Mouse (Mus musculus) liver, embryonic 16.5 days (tissue): ENCODE measurements around the gene Nkx2-3. TPM values are rescaled to one million over a fixed set of nuclear protein-coding genes. Genes with fewer than 3 reads are reported as not detected.

Experiments used
- ATAC-seq: fragments of 200-750 bp; cut with Nextera tagmentation; 2 replicates; pipeline ENCODE4 v1.8.0; 2017; ENCODE audit warnings: low read depth, mild to moderate bottlenecking, moderate number of reproducible peaks, moderate library complexity
- H3K27ac ChIP-seq: fragments of 300-500 bp; sonication (generic); 2 replicates; pipeline ENCODE4 v1.5.1; 2014; ENCODE audit warnings: mild to moderate bottlenecking, low read length
- H3K27me3 ChIP-seq: fragments of 300-500 bp; sonication (generic); 2 replicates; pipeline ENCODE4 v1.6.1; 2014; ENCODE audit warnings: low read depth, low read length, mixed read lengths; ENCODE audit not compliant: control insufficient read depth, insufficient read depth
- H3K36me3 ChIP-seq: fragments of 300-500 bp; sonication (generic); 2 replicates; pipeline ENCODE4 v1.6.1; 2014; ENCODE audit warnings: mild to moderate bottlenecking; ENCODE audit not compliant: control insufficient read depth, insufficient read depth
- H3K4me1 ChIP-seq: fragments of 300-500 bp; sonication (generic); 2 replicates; pipeline ENCODE4 v1.6.1; 2014; ENCODE audit warnings: low read depth, low read length, mixed read lengths; ENCODE audit not compliant: control insufficient read depth
- H3K4me2 ChIP-seq: fragments of 300-500 bp; sonication (generic); 2 replicates; pipeline ENCODE4 v1.6.1; 2014; ENCODE audit warnings: low read depth, low read length, mixed read lengths
- H3K4me3 ChIP-seq: fragments of 300-500 bp; sonication (generic); 2 replicates; pipeline ENCODE4 v1.5.1; 2014; ENCODE audit warnings: low read depth, mild to moderate bottlenecking, low read length
- H3K9ac ChIP-seq: fragments of 300-500 bp; sonication (generic); 2 replicates; pipeline ENCODE4 v1.6.1; 2014; ENCODE audit warnings: low read depth, low read length
- H3K9me3 ChIP-seq: fragments of 300-500 bp; sonication (generic); replicated peaks from 2 replicates; pipeline ENCODE4 v1.6.1; 2016; ENCODE audit warnings: low read length; ENCODE audit not compliant: control insufficient read depth
- WGBS: fragments of 180-500 bp; shearing (Covaris S2); extraction: QIAGEN DNeasy Blood & Tissue Kit; methylation state at CpG from one replicate; pipeline ENCODE4 v1.1.7; 2014; ENCODE audit not compliant: insufficient replicate concordance; 5-methylcytosine and 5-hydroxymethylcytosine counted together
- polyA plus RNA-seq: library from polyadenylated mRNA; unstranded; fragments of >200 nt; fragmentation: Nextera tagmentation; extraction: Ambion mirVana; gene quantifications from 2 replicates; pipeline ENCODE4 v1.2.1, GENCODE M21; 2015

Gene Nkx2-3
- polyA plus RNA-seq, 1 experiment from 2014 or later, result 0.32 TPM

DNA sequence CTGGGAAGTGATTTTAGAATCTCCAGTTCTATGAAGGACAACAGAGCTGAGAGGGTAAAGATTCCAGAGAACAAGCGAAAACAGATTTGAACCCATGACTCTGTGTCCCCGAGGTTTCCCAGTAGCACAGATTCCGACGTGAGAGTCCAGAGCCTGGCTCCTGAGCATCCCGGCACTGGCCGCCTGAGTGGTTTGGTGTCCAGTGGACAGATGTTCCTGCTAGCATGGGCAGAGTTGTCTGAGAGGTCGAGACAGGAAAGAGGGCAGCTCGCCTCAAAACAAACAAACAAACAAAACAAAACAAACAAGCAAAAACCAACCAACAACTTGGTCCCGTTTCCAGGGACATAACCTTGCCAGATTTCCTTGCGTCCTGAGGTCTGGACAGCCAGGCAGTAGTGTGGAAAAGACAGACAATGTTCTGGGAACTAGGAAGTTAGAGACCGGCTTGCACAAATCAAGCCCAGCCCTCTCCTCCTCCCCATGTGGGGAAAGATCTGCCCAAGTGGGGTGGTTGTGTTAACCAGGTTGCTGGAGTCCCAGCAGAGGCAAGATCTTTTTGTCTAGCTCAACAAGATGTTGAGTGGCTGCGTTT, 10.0 kb upstream of the Nkx2-3 start:
- no peaks in the 10 kb centered on the region for H3K9me3 ChIP-seq
- H3K27me3 ChIP-seq, result peaks cover 94% of the 10 kb centered on the region
- no peak overlapping the region for H3K4me2 ChIP-seq
- no peak overlapping the region for H3K27ac ChIP-seq
- no peak for ATAC-seq
- 29% methylated on average over 12 of the region's 12 CpGs for WGBS
- H3K4me1 ChIP-seq, result no peaks in the 10 kb centered on the region
- H3K36me3 ChIP-seq, result no peaks in the 10 kb centered on the region
- H3K4me3 ChIP-seq, result no peak overlapping the region
- H3K9ac ChIP-seq, result no peak overlapping the region

DNA sequence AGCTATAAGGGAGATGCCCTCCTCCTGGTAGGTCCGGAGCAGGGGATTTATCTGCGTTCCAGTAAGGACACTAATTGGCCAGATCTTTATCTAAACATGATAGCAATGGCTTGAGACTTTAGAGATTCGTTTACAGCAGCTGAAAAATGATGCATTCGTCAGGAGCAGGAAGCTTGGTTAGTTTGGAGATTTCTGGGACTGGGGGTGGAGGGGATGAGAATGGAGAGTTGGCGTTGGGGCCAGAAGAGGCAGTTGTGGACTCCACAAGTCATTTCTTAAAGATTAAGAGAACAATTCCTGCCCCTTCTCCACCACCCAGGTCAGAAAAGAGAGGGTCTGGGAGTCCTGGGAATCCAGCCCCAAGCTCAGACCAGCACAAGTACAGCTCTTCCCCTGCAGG, 8.6 kb upstream of the Nkx2-3 start:
- no peaks in the 10 kb centered on the region for H3K36me3 ChIP-seq
- no peak overlapping the region for H3K27ac ChIP-seq
- no peak overlapping the region for H3K4me3 ChIP-seq
- no peak overlapping the region for H3K9ac ChIP-seq
- H3K9me3 ChIP-seq, result no peaks in the 10 kb centered on the region
- H3K4me1 ChIP-seq, result no peaks in the 10 kb centered on the region
- ATAC-seq, result no peak
- H3K4me2 ChIP-seq, result no peak overlapping the region
- H3K27me3 ChIP-seq, result peaks cover 99% of the 10 kb centered on the region
- 31% methylated on average over 5 of the region's 5 CpGs for WGBS

DNA sequence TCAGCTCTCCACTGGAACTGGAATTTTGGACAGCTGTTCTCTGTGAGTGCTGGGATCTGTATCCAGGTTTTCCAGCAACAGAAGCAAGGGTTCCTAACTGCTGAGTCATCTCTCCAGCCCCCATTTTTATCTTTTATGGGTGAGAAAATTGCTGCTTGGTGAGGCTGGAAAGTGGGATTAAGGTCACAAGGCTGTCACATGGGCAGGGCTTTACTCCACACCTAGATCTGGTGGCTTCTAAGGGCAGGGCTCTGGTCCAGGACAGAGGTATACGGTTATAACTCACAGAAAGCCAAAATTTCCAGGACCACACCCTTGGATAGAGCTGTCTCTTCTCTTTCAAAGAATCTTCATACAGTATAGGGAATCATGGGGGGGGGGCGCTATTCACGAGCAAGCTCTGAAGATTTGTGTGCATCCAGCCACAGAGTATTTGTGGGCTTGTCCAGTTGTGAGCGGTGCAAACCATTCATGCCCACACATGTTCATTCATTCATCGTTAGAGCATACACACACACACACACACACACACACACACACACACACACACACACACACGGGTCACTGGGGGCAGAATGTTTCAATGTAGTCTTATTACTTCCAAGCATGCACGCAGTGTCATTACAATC, 7.5 kb upstream of the Nkx2-3 start:
- Histone ChIP-seq H3K36me3 (no peaks in the 10 kb centered on the region), H3K4me2 (no peak overlapping the region), H3K9ac (no peak overlapping the region), H3K27me3 (peaks cover 96% of the 10 kb centered on the region), H3K27ac (no peak overlapping the region), H3K4me3 (no peak overlapping the region), H3K9me3 (no peaks in the 10 kb centered on the region), H3K4me1 (no peaks in the 10 kb centered on the region)
- no peak for ATAC-seq
- WGBS, result 26% methylated on average over 7 of the region's 7 CpGs

DNA sequence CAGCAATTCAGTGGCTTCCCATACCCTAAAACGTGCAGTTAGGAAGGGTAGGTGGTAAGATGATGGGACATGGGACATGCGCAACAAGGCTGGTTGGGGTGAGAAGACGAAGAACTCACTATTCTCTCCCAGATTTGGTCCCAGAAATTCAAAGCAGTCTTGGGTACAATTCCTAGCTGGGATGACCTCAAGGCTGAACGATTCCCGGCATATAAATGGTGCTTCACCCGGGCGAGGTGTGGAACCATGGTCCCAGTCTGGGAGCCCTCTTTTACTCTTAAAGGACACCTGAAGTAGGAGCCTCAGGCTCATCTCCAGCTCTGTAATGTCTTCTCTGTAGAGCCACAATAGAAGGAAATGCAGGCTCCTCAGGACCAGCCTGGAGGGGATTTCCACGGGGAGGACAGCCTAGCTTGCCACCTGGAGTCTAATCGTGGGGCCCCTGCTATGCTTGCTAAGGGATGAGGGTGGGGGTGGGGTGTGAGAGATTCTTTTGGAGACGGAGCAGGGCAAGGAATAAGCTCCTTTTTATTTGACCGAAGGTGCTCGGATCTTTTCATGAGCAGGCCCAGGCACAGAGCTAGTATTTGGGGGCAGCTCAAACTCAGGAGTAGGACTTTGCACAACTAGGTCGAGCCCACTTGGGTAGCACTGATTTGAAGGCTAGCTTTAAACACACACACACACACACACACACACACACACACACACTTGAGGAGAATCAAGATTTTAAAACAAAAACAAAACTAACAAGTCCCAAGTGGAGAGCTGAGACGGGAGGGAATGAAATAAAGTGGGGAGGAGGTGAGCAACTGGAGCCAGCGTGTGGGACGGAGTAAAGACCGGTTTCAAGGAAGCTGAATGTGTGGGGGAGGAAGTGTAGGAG, 6.2 kb upstream of the Nkx2-3 start:
- no peaks in the 10 kb centered on the region for H3K9me3 ChIP-seq
- ATAC-seq, result no peak
- H3K9ac ChIP-seq, result no peak overlapping the region
- WGBS, result 16% methylated on average over 17 of the region's 17 CpGs
- H3K36me3 ChIP-seq, result no peaks in the 10 kb centered on the region
- no peak overlapping the region for H3K4me3 ChIP-seq
- H3K27me3 ChIP-seq, result peaks cover 96% of the 10 kb centered on the region
- no peak overlapping the region for H3K4me2 ChIP-seq
- H3K4me1 ChIP-seq, result no peaks in the 10 kb centered on the region
- no peak overlapping the region for H3K27ac ChIP-seq

DNA sequence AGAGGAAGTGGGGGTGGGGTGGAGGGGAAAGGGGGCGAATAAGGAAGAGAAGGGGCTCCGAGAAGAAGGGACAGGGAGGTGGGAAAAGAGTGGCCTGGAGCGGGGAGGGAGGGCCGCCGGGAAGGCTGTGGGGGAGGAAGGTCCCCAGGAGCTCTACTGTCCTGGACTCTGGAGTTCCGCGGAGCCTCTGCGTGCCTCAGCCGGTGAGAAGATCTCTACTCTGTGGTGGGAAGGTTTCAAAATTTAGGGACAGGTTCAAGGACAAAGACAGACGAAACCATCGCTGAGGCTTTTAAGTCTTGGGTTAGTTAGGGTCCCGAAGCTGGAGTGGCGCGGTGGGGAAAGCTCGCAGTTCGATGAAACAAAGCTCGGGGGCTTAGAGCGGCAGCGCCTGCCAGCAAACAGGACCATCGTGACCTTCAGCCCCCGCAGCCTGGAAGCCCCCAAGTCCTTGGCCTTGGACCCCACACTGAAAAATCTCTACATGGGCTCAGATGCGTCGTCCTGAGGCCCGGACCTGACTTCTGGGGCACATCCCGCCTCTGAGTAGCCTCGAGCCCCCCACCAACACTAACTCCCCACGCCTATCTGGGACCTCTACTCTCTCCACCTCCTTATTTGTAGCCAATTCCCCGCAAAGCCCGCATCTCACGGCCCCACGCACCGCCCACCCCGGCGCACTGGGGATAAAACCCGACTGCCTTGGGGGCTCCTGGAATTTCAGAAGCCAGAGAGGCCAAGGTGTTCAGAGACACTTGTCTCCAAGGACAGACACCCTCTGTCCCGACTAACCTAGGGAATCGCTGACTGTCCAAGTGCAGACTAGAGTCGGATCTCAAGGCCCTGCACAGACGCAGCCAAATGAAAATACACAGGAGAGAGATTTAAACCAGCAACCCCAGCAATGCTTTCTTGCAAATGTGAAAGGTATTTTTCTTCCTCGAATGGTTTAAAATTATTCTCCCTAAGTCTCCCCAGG, 5.3 kb upstream of the Nkx2-3 start:
- ATAC-seq, result no peak
- H3K27ac ChIP-seq, result no peak overlapping the region
- H3K27me3 ChIP-seq, result peaks cover 96% of the 10 kb centered on the region
- H3K9ac ChIP-seq, result no peak overlapping the region
- no peaks in the 10 kb centered on the region for H3K9me3 ChIP-seq
- H3K36me3 ChIP-seq, result no peaks in the 10 kb centered on the region
- H3K4me1 ChIP-seq, result no peaks in the 10 kb centered on the region
- no peak overlapping the region for H3K4me3 ChIP-seq
- WGBS, result under 1% methylated on average over 40 of the region's 40 CpGs
- no peak overlapping the region for H3K4me2 ChIP-seq

DNA sequence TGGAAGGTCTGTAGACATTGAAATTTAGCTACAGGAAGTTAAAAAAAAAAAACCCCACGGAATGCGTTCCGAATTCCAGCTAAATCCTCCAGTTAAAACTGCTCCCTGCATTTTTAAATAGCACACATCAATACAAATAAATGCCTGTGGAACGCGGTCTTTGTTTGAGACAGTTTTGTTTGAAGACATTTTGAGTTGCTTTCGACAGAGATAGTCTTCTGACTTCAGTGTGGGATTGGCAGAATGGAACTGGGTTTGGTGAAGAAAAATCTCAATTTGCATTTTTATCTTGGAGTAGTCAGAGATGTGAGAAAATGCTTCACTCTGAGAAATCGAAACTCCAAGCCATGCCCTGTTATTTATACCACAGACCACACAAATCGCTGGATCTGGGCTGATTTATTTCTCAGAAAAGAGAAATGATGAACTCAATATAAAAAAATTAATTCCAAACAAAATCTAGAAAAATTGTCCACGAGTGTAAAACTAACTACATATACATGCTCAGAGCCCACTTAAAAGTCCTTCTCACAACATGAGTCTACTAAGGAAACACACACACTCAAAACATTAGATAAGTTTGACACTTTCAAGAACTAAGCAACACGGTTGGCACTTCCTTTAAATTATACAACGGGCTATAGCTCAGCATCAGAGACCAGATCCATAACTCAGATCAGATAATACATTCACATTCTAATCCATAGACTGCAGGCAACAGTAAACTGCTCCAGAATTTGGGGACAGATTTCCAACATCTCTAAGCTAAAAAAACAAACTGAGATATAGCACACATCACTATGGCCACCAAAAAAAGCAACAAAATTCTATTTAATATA, 4.1 kb upstream of the Nkx2-3 start:
- H3K4me3 ChIP-seq, result no peak overlapping the region
- H3K36me3 ChIP-seq, result no peaks in the 10 kb centered on the region
- H3K9me3 ChIP-seq, result no peaks in the 10 kb centered on the region
- H3K27ac ChIP-seq, result no peak overlapping the region
- no peak overlapping the region for H3K9ac ChIP-seq
- H3K4me1 ChIP-seq, result no peaks in the 10 kb centered on the region; the same call in 1 of the 2 replicates
- WGBS, result under 1% methylated on average over 11 of the region's 11 CpGs
- H3K27me3 ChIP-seq, result peaks cover 96% of the 10 kb centered on the region
- H3K4me2 ChIP-seq, result no peak overlapping the region
- ATAC-seq, result no peak

DNA sequence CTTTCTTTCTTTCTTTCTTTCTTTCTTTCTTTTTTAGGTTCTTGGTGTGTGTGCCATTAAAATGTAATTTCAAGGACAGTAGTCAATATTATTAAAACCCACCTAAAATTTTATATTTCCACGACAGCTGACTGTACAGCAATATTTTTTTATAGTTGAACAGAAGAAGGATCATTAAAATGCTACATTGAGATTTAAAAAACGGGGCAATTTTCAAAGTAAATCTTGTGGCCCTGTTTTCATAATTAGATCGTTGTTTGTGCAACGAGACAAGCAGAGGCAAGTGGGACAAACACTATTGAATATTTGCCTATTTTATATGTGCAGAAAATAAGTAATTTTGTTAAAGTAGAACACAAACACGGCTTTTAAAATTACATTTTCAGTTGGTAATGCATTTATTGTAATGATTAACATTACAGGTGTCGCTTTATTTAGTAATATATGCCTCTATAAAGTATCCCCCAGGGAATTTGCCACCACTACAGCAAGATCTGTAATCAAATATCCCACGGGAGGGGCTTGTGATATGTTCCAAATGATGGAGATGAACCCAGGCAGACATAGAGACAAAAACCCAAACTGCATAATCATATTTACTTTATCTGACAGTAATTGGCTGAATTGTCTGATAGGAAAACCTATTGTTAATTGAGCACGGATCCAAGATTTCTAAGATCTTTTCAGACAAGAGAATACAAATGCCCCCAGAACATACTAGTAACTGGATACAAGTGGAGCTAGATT, 3.2 kb upstream of the Nkx2-3 start:
- Histone ChIP-seq H3K4me2 (no peak overlapping the region), H3K9ac (no peak overlapping the region), H3K27me3 (peaks cover 96% of the 10 kb centered on the region), H3K36me3 (no peaks in the 10 kb centered on the region), H3K4me1 (no peaks in the 10 kb centered on the region; the same call in 1 of the 2 replicates), H3K9me3 (no peaks in the 10 kb centered on the region), H3K27ac (no peak overlapping the region), H3K4me3 (no peak overlapping the region)
- WGBS, result 18% methylated on average over 8 of the region's 8 CpGs
- no peak for ATAC-seq
